Mouse (Mus musculus) myocyte (in vitro differentiated cells): Measurements from ENCODE around the gene Aldh1a7.

Experiments used
- POLR2A ChIP-seq: IDR thresholded peaks from one replicate; pipeline ENCODE4 v1.6.1; 2011; ENCODE audit warnings: low read depth, mild to moderate bottlenecking, control low read depth, moderate library complexity; ENCODE audit not compliant: insufficient read length
- USF1 ChIP-seq: IDR thresholded peaks from one replicate; pipeline ENCODE4 v1.6.1; 2011; ENCODE audit warnings: low read depth, mild to moderate bottlenecking, control low read depth, moderate library complexity

DNA sequence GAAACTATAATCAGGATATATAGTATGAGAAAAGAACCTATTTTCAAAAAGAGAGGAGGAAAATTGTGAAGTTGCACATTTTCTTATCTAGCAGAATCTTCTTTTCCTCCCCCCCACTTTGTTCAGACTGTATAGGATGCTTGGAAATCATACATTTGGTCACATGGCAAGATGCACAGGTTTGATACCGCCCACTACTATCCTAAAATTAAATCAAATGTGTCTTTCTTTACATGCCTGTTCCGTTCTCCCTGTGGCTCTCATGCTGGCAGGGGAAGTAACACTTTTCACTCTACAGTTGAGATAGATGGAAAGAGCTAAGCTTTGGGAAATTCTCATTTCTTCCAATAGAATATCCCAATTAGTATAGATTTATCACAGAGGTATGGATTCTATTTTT lies 7.1 kb downstream of the Aldh1a7 start:
- TF ChIP-seq POLR2A (no peak), USF1 (no peak)
